Mouse (Mus musculus) macrophage (primary cell): ENCODE measurements around the gene Cand1. TPM values are rescaled to one million over a fixed set of nuclear protein-coding genes. Genes with fewer than 3 reads are reported as not detected.

Experiments used
- H3K27ac ChIP-seq: fragments of 350-480 bp; formaldehyde crosslinking; 2 replicates; pipeline ENCODE4 v1.9.0; 2021
- H3K36me3 ChIP-seq: fragments of 350-480 bp; formaldehyde crosslinking; 2 replicates; pipeline ENCODE4 v1.9.0; 2021; ENCODE audit errors: inconsistent target
- H3K4me3 ChIP-seq: fragments of 350-480 bp; formaldehyde crosslinking; 2 replicates; pipeline ENCODE4 v1.9.0; 2021; ENCODE audit errors: inconsistent target
- H3K79me2 ChIP-seq: fragments of 350-480 bp; formaldehyde crosslinking; 2 replicates; pipeline ENCODE4 v1.9.0; 2021; ENCODE audit errors: inconsistent target
- WGBS: methylation state at CpG from one replicate; pipeline ENCODE4 v1.1.7; 2026; ENCODE audit warnings: inconsistent platforms; ENCODE audit not compliant: missing documents; 5-methylcytosine and 5-hydroxymethylcytosine counted together
- polyA plus RNA-seq: library from polyadenylated mRNA; stranded (reverse); fragments of 250-400 nt; gene quantifications from 3 replicates; pipeline ENCODE4 v1.2.4, GENCODE M21; 2018; ENCODE audit warnings: inconsistent platforms

The Cand1 gene
- polyA plus RNA-seq, 1 experiment from 2014 or later, result 15.8 TPM

- Histone ChIP-seq H3K27ac (no peak overlapping the region), H3K36me3 (peaks cover 9% of the 10 kb centered on the region; the same call in 1 of the 2 replicates), H3K4me3 (no peak overlapping the region), H3K79me2 (peaks cover 100% of the 10 kb centered on the region)
- 92% methylated on average over 4 of the region's 4 CpGs for WGBS
These were observed 9.2 kb downstream of the Cand1 start for GRCm38 (mm10) chr10:119230703-119231102.

DNA sequence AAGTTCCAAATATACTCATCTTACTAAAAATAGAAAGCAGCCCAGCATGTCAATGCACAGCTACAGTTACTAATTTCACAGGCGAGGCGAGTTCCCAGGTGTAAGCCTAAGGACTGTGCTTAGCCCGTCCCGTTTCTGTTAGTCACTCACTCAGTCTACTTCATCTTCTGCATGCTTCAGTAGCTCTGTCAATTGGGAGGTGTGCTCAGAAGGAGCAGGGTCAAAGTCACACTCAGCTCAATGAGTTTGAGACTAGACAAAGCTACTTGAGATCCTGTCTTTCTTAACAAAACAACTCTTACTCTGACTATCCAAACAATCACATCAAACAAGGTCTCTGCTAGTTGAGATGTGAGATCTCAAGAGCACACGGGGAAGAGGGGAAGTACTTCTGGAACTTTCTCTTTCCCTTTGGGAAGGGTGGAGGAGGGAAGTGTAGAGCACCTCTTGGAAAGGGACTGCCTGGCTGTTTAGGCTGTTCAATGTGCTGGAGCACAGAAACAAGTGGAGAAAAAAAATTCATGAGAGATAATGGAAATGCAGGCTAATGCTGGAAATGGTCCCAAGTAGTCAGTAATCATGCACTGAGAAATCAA, 9.7 kb downstream of the Cand1 start:
- peaks cover 10% of the 10 kb centered on the region; the same call in 1 of the 2 replicates for H3K36me3 ChIP-seq
- WGBS, result 72% methylated on average over 5 of the region's 5 CpGs
- H3K4me3 ChIP-seq, result no peak overlapping the region
- H3K27ac ChIP-seq, result no peak overlapping the region
- H3K79me2 ChIP-seq, result peaks cover 97% of the 10 kb centered on the region

DNA sequence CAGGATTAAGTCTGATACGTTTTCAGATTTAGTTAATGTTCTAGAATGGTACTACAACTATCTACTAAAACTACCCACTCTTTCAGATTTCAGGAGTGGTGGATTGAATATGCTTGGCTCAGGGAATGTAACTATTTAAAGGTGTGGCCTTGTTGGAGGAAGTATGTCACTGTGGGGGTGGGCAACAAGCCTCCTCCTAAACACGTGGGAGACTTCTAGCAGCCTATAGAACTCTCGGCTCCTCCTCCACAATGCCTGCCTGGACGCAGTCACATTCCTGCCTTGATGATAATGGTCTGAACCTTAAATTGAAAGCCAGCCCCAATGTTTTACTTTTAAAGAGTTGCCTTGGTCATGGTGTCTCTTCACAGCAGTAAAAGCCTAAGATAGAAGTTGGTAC, 16.2 kb downstream of the Cand1 start:
- H3K36me3 ChIP-seq, result peaks cover 16% of the 10 kb centered on the region; the same call in 1 of the 2 replicates
- 88% methylated on average over 4 of the region's 4 CpGs for WGBS
- no peak overlapping the region for H3K4me3 ChIP-seq

DNA sequence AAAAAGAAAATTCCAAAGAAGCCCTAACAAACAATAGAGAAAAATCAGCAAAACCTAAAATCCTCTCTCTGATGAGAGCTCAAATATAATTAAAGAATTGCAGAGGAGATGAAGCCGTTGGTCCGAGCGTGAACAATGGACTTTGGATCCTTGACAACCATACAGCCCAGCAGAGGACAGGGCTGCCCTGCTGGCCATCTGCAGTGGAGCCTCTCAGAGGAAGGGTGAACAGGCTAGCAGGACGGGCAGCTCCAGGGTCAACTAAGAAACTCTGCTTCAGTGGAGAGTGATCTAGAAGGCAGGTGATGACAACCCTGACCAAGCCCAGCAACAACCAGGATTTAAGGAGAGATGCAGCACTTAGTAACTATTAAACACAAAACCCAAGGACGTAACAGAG, 18.2 kb downstream of the Cand1 start:
- Histone ChIP-seq H3K36me3 (peaks cover 32% of the 10 kb centered on the region; the same call in 1 of the 2 replicates), H3K27ac (no peak overlapping the region), H3K4me3 (no peak overlapping the region), H3K79me2 (peaks cover 76% of the 10 kb centered on the region)
- WGBS, result 92% methylated on average over 5 of the region's 5 CpGs

More for the DNA sequence above, 16.2 kb downstream of the Cand1 start:
- Histone ChIP-seq H3K27ac (no peak overlapping the region), H3K79me2 (peaks cover 94% of the 10 kb centered on the region)

DNA sequence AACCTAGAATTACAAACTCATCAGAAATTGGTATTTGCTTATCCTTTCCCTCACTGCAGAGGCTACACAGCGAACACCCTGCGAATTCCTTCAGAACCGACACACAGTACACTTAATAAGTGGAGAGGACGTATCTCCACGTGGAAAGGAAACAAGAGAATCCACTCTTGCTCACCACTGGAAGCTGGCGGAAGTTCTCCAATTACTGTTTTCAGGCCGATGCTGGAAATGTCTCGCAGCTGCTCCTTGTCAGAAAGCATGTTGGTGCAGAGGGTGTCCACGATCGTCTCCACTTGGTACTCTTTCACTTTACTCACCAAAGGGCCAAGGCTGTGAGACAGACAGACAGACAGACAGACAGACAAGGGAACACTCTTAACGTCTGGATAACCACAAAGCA, 20.4 kb downstream of the Cand1 start:
- peaks cover 37% of the 10 kb centered on the region for H3K36me3 ChIP-seq
- H3K79me2 ChIP-seq, result peaks cover 57% of the 10 kb centered on the region
- 85% methylated on average over 11 of the region's 11 CpGs for WGBS
- no peak overlapping the region for H3K4me3 ChIP-seq
- no peak overlapping the region for H3K27ac ChIP-seq

DNA sequence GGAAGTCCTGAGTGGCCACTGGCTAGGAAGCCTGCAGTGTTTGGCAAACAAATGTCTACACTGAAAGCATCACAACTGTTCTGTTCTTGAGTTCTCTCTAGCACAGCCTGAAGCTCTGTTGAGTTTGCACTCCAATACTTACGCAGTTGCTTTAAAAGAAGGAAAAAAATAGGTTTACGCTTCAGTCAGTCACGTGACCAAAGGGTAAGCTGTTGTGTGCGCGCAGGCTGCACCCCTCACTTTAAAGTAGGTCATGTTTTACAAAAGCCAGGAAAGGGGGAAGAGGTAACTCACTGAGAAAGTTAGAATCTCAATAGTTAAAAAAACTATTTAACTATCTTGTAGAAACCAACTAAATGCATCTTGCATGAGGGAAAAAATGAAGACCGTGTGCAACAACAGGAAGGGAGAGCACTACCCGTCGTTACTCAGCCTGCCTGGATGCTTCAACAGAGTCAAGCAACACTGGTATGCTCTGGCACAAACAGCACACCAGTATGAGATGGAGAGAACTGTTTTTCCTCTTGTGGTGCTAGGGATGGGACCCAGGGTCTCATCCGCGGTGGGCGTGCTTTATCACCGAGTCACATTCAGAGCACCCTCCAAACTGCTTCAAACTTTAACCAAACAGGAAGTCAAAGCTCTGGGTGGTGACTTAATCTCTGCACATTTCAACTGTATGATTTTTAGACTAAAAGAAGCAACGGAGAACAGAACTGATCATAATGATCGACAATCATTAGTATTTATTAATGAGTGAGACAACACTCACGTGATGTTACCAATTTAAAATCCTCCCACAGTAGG, 21.4 kb downstream of the Cand1 start:
- 88% methylated on average over 15 of the region's 15 CpGs for WGBS
- Histone ChIP-seq H3K36me3 (peaks cover 44% of the 10 kb centered on the region), H3K4me3 (no peak overlapping the region), H3K79me2 (peaks cover 48% of the 10 kb centered on the region), H3K27ac (no peak overlapping the region)

- H3K79me2 ChIP-seq, result no peaks in the 10 kb centered on the region
- no peak overlapping the region for H3K4me3 ChIP-seq
- peaks cover 90% of the 10 kb centered on the region for H3K36me3 ChIP-seq
- WGBS, result 91% methylated on average over 5 of the region's 5 CpGs
- H3K27ac ChIP-seq, result no peak overlapping the region
These were observed 27.4 kb downstream of the Cand1 start for GRCm38 (mm10) chr10:119212443-119212842.

- WGBS, result 97% methylated on average over 8 of the region's 11 CpGs
- H3K27ac ChIP-seq, result no peak overlapping the region
- H3K79me2 ChIP-seq, result no peaks in the 10 kb centered on the region
- peaks cover 85% of the 10 kb centered on the region for H3K36me3 ChIP-seq
- H3K4me3 ChIP-seq, result no peak overlapping the region
These were observed 28.6 kb downstream of the Cand1 start for GRCm38 (mm10) chr10:119211251-119211650.

DNA sequence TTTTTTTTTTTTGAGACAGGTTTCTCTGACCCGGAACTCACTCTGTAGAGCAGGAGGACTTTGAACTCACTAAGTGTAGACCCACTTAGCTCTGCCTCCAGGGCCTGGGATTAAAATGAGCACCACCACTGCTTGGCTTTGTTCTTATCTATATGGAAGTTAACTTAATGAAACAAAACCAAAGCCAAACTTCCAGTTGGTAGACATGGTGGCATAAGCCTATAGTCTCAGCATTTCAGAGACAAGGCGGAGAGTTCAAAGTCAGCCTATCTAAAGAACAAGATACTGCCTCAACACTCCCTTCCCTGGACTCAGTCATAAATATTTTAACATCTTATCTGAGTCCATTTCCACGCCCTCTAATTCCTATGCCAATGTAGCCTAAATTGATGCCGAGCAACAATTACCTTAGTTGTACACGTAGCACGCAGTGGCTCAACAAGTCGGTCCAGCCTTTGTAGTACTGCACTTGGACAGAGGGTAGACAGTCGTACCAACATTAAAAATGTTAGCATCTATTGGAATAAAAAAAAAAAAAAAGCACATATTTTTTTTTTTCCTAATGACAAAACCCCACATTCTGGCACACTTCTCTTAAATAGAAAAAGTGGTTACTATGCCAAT, 33.4 kb downstream of the Cand1 start:
- Histone ChIP-seq H3K79me2 (no peaks in the 10 kb centered on the region), H3K27ac (no peak overlapping the region), H3K4me3 (no peak overlapping the region), H3K36me3 (peaks cover 71% of the 10 kb centered on the region)
- WGBS, result 98% methylated on average over 8 of the region's 8 CpGs

GRCm38 (mm10) chr10:119205229-119205628, 34.6 kb downstream of the Cand1 start:
- Histone ChIP-seq H3K27ac (no peak overlapping the region), H3K36me3 (peaks cover 63% of the 10 kb centered on the region), H3K4me3 (no peak overlapping the region), H3K79me2 (no peaks in the 10 kb centered on the region)
- WGBS, result 92% methylated on average over 5 of the region's 5 CpGs

GRCm38 (mm10) chr10:119204334-119204946, 35.4 kb downstream of the Cand1 start:
- Histone ChIP-seq H3K36me3 (peaks cover 55% of the 10 kb centered on the region), H3K4me3 (no peak overlapping the region), H3K27ac (no peak overlapping the region), H3K79me2 (no peaks in the 10 kb centered on the region)
- WGBS, result 29% methylated on average over 12 of the region's 12 CpGs

DNA sequence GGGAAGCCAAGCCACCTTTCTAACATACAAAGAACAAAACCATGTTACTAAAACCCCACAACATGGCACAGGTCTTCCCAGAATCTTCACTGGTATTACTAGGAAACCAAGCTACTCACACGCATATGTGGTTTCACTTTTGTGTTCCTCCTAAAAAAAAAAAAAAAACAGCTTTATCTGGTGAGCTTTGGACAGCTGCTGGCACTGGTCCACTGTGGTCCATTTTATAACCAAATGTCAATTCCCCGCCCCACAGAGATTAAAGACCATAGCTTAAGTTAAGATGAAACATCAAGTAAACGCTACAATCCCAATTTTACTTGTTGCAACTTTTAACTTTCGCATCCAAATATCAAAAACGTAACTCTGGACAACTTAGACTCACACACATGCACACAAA, 40.0 kb downstream of the Cand1 start:
- Histone ChIP-seq H3K36me3 (peaks cover 31% of the 10 kb centered on the region), H3K4me3 (no peak overlapping the region), H3K79me2 (no peaks in the 10 kb centered on the region), H3K27ac (no peak overlapping the region)
- WGBS, result 97% methylated on average over 5 of the region's 5 CpGs

DNA sequence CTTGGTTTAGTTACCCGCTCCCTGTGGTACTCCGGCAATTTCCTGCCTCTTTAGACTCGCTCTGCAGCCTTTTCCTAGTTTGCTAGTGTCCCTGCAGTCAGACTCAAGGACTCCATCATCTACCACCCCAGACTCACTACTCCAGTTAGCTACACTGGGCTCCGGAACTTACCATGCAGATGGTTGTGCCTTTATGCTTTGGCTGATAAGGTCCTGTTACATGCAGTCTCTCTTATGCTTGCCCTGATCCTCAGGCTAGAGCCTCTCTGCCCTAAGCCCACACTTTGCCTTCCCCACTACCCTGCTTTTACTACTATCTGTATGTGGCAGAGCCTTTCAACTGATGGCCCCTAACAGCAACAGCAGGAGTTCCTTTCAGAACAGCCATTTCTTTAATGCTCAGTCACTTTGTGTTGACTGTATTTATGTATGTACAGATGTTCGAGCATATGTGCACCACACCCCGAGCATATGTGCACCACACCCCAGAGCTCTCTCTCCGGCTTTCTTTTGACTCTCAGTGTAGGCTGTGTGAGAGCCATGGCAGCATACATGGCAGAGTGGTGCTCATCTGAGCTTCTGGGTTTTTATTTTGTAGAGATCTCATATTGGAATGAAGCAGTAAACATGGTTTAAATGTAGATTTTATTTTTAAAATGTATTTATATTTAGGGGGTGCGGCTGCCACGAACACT, 41.5 kb downstream of the Cand1 start:
- Histone ChIP-seq H3K79me2 (no peaks in the 10 kb centered on the region), H3K27ac (no peak overlapping the region), H3K4me3 (no peak overlapping the region), H3K36me3 (peaks cover 21% of the 10 kb centered on the region)
- 97% methylated on average over 9 of the region's 9 CpGs for WGBS

- Histone ChIP-seq H3K79me2 (no peaks in the 10 kb centered on the region), H3K36me3 (peaks cover 15% of the 10 kb centered on the region), H3K27ac (no peak overlapping the region), H3K4me3 (no peak overlapping the region)
- 97% methylated on average over 13 of the region's 13 CpGs for WGBS
These were observed 42.2 kb downstream of the Cand1 start for GRCm38 (mm10) chr10:119197621-119198150.
